Mouse (Mus musculus): ENCODE measurements at regions not wholly inside any gene's neighbourhood (a gene's known extent, or its start where the extent isn't known, plus 50 kb on each side); places are given as distances from the start of the nearest gene placed in this dataset.

GRCm38 (mm10) chr1:92309381-92309780 is 113.9 kb upstream of the Hdac4 start:
- peaks cover 2% of the 10 kb centered on the region; the same call in 1 of the 2 replicates for H3K4me1 ChIP-seq (ENCODE audit: control insufficient read depth, insufficient read depth, low read length)
- TF ChIP-seq EP300 (IDR thresholded peaks at IDR 0.05; ENCODE audit: insufficient read depth, low read depth, low read length) (no peak), CTCF (IDR thresholded peaks at IDR 0.05) (no peak), POLR2A (IDR thresholded peaks at IDR 0.05; ENCODE audit: insufficient read depth, low read depth, low read length) (no peak)
- peak in 1 of 2 experiments; percentile 31 for DNase-seq
- no peak overlapping the region for H3K9ac ChIP-seq (ENCODE audit: low read depth, low read length)
- 71% methylated on average over 6 of the region's 6 CpGs for whole genome bisulfite sequencing
- H3K4me3 ChIP-seq, result no peak overlapping the region
- intact Hi-C loops (cut with DNase I), result no loop called here
- no peaks in the 10 kb centered on the region for H3K36me3 ChIP-seq (ENCODE audit: control insufficient read depth, insufficient read depth, low read length)
- no peaks in the 10 kb centered on the region for H3K79me2 ChIP-seq (replicated peaks; ENCODE audit: control insufficient read depth, insufficient read depth, low read length)
- H3K27me3 ChIP-seq (ENCODE audit: control insufficient read depth, insufficient read depth, low read length), result no peaks in the 10 kb centered on the region
- peak overlapping the region; percentile 30 for H3K27ac ChIP-seq

GRCm38 (mm10) chr1:92308537-92308936 is 113.0 kb upstream of the Hdac4 start:
- Histone ChIP-seq H3K79me2 (replicated peaks; ENCODE audit: control insufficient read depth, insufficient read depth, low read length) (no peaks in the 10 kb centered on the region), H3K36me3 (ENCODE audit: control insufficient read depth, insufficient read depth, low read length) (no peaks in the 10 kb centered on the region), H3K9ac (ENCODE audit: low read depth, low read length) (no peak overlapping the region), H3K4me1 (ENCODE audit: control insufficient read depth, insufficient read depth, low read length) (peaks cover 2% of the 10 kb centered on the region; the same call in 1 of the 2 replicates), H3K27me3 (ENCODE audit: control insufficient read depth, insufficient read depth, low read length) (no peaks in the 10 kb centered on the region), H3K27ac (no peak overlapping the region), H3K4me3 (no peak overlapping the region)
- 95% methylated on average over 3 of the region's 3 CpGs for WGBS
- no peak for DNase-seq
- intact Hi-C loops (cut with DNase I), result no loop called here
- TF ChIP-seq POLR2A (IDR thresholded peaks at IDR 0.05; ENCODE audit: insufficient read depth, low read depth, low read length) (no peak), EP300 (IDR thresholded peaks at IDR 0.05; ENCODE audit: insufficient read depth, low read depth, low read length) (no peak), CTCF (IDR thresholded peaks at IDR 0.05) (no peak)

GRCm38 (mm10) chr1:92306042-92306441 is 110.5 kb upstream of the Hdac4 start:
- H3K36me3 ChIP-seq (ENCODE audit: control insufficient read depth, insufficient read depth, low read length), result no peaks in the 10 kb centered on the region
- no peak overlapping the region for H3K4me3 ChIP-seq
- no peak overlapping the region for H3K9ac ChIP-seq (ENCODE audit: low read depth, low read length)
- H3K27me3 ChIP-seq (ENCODE audit: control insufficient read depth, insufficient read depth, low read length), result no peaks in the 10 kb centered on the region
- TF ChIP-seq CTCF (IDR thresholded peaks at IDR 0.05) (no peak), POLR2A (IDR thresholded peaks at IDR 0.05; ENCODE audit: insufficient read depth, low read depth, low read length) (no peak), EP300 (IDR thresholded peaks at IDR 0.05; ENCODE audit: insufficient read depth, low read depth, low read length) (no peak)
- WGBS, result 77% methylated on average over 4 of the region's 4 CpGs
- no peak overlapping the region for H3K27ac ChIP-seq
- intact Hi-C loops (cut with DNase I), result no loop called here
- DNase-seq, result no peak
- peaks cover 2% of the 10 kb centered on the region; the same call in 1 of the 2 replicates for H3K4me1 ChIP-seq (ENCODE audit: control insufficient read depth, insufficient read depth, low read length)
- no peaks in the 10 kb centered on the region for H3K79me2 ChIP-seq (replicated peaks; ENCODE audit: control insufficient read depth, insufficient read depth, low read length)

GRCm38 (mm10) chr1:92299041-92299440 is 103.5 kb upstream of the Hdac4 start:
- Histone ChIP-seq H3K27ac (no peak overlapping the region), H3K79me2 (replicated peaks; ENCODE audit: control insufficient read depth, insufficient read depth, low read length) (no peaks in the 10 kb centered on the region), H3K9ac (ENCODE audit: low read depth, low read length) (no peak overlapping the region), H3K4me3 (no peak overlapping the region), H3K36me3 (ENCODE audit: control insufficient read depth, insufficient read depth, low read length) (no peaks in the 10 kb centered on the region), H3K27me3 (ENCODE audit: control insufficient read depth, insufficient read depth, low read length) (no peaks in the 10 kb centered on the region), H3K4me1 (ENCODE audit: control insufficient read depth, insufficient read depth, low read length) (no peaks in the 10 kb centered on the region)
- no peak for DNase-seq
- intact Hi-C loops (cut with DNase I), result no loop called here
- WGBS, result 62% methylated on average over 7 of the region's 7 CpGs
- TF ChIP-seq POLR2A (IDR thresholded peaks at IDR 0.05; ENCODE audit: insufficient read depth, low read depth, low read length) (no peak), EP300 (IDR thresholded peaks at IDR 0.05; ENCODE audit: insufficient read depth, low read depth, low read length) (no peak), CTCF (IDR thresholded peaks at IDR 0.05) (no peak)

GRCm38 (mm10) chr1:92292681-92293380 is 97.3 kb upstream of the Hdac4 start:
- intact Hi-C loops (cut with DNase I), result no loop called here
- Histone ChIP-seq H3K4me1 (ENCODE audit: control insufficient read depth, insufficient read depth, low read length) (no peaks in the 10 kb centered on the region), H3K27me3 (ENCODE audit: control insufficient read depth, insufficient read depth, low read length) (no peaks in the 10 kb centered on the region), H3K36me3 (ENCODE audit: control insufficient read depth, insufficient read depth, low read length) (no peaks in the 10 kb centered on the region), H3K9ac (ENCODE audit: low read depth, low read length) (no peak overlapping the region), H3K27ac (no peak overlapping the region), H3K79me2 (replicated peaks; ENCODE audit: control insufficient read depth, insufficient read depth, low read length) (no peaks in the 10 kb centered on the region), H3K4me3 (no peak overlapping the region)
- TF ChIP-seq CTCF (IDR thresholded peaks at IDR 0.05), result no peak
- TF ChIP-seq EP300 (IDR thresholded peaks at IDR 0.05; ENCODE audit: insufficient read depth, low read depth, low read length), result no peak
- TF ChIP-seq POLR2A (IDR thresholded peaks at IDR 0.05; ENCODE audit: insufficient read depth, low read depth, low read length), result no peak
- DNase-seq, result no peak
- WGBS, result 84% methylated on average over 7 of the region's 7 CpGs

GRCm38 (mm10) chr1:92286966-92287342 is 91.5 kb upstream of the Hdac4 start:
- Histone ChIP-seq H3K27me3 (ENCODE audit: control insufficient read depth, insufficient read depth, low read length) (no peaks in the 10 kb centered on the region), H3K4me3 (no peak overlapping the region), H3K36me3 (ENCODE audit: control insufficient read depth, insufficient read depth, low read length) (no peaks in the 10 kb centered on the region), H3K9ac (ENCODE audit: low read depth, low read length) (no peak overlapping the region), H3K27ac (no peak overlapping the region), H3K79me2 (replicated peaks; ENCODE audit: control insufficient read depth, insufficient read depth, low read length) (no peaks in the 10 kb centered on the region), H3K4me1 (ENCODE audit: control insufficient read depth, insufficient read depth, low read length) (no peaks in the 10 kb centered on the region)
- DNase-seq, result no peak
- intact Hi-C loops (cut with DNase I), result no loop called here
- 89% methylated on average over 1 of the region's 1 CpGs for WGBS
- no peak for TF ChIP-seq POLR2A (IDR thresholded peaks at IDR 0.05; ENCODE audit: insufficient read depth, low read depth, low read length)
- no peak for TF ChIP-seq CTCF (IDR thresholded peaks at IDR 0.05)

Measured in heart, adult 2 months (tissue).